Mouse (Mus musculus) liver, embryonic 14.5 days (tissue): ENCODE results near the gene Lrsam1.

Experiments
- CTCF ChIP-seq: IDR thresholded peaks from 2 replicates; pipeline ENCODE4 v1.5.1; 2016; ENCODE audit warnings: antibody characterized with exemption, low read depth, control low read depth
- EP300 ChIP-seq: IDR thresholded peaks from 2 replicates; pipeline ENCODE4 v1.6.1; 2016; ENCODE audit warnings: antibody characterized with exemption, low read depth

GRCm38 (mm10) chr2:32926330-32927075, 34.9 kb downstream of the Lrsam1 start:
- TF ChIP-seq CTCF (no peak), EP300 (no peak)
